Comparison of ENCODE assay signal across 9 mouse cellular contexts in genomic region chr5:111220679-111221380, GRCm38 (mm10).
A peak's percentile ranks its signal among the peaks of the same experiment; 100 is the strongest.
DNase-seq lines count a peak whose midpoint lies in the region; ATAC-seq and TF ChIP-seq lines count a peak whose summit lies in the region.
"Had no signal": no experiment of that assay in that cellular context is flagged by ENCODE, and none has a peak within 500 bp of the region (broad histone marks: within the 10 kb centered on the region; RNA-seq: fewer than 3 reads in every experiment).

No protein-coding gene starts in this region.

- no peak for TF ChIP-seq CTCF in layer of hippocampus, adult 2 months (conservative IDR thresholded peaks at IDR 0.05)

- H3K27me3 ChIP-seq in forebrain, embryonic 11.5 days (ENCODE audit: control insufficient read depth, insufficient read depth, low read length), result peaks cover 2% of the 10 kb centered on the region
- H3K27me3 ChIP-seq in midbrain, embryonic 10.5 days (ENCODE audit: low read depth, poor library complexity, severe bottlenecking), result peaks cover 72% of the 10 kb centered on the region

- H3K27ac ChIP-seq in forebrain, embryonic 11.5 days (ENCODE audit: low read depth, low read length), result peak overlapping the region; percentile 91
- H3K27ac ChIP-seq in midbrain, embryonic 10.5 days (replicated peaks), result peak overlapping the region; percentile 86
- H3K27ac ChIP-seq in layer of hippocampus, adult 2 months, result no peak overlapping the region

- 16% methylated on average over 16 of the region's 16 CpGs for WGBS in forebrain, embryonic 11.5 days
- WGBS in midbrain, embryonic 10.5 days, result 19% methylated on average over 16 of the region's 16 CpGs

- H3K36me3 ChIP-seq in forebrain, embryonic 11.5 days (ENCODE audit: control insufficient read depth, insufficient read depth, low read length), result no peaks in the 10 kb centered on the region; the same call in 1 of the 2 replicates
- H3K36me3 ChIP-seq in midbrain, embryonic 10.5 days, result peaks cover 32% of the 10 kb centered on the region

- H3K4me1 ChIP-seq in forebrain, embryonic 11.5 days (replicated peaks; ENCODE audit: control insufficient read depth, insufficient read depth, low read length), result peaks cover 26% of the 10 kb centered on the region
- H3K4me1 ChIP-seq in midbrain, embryonic 10.5 days, result peaks cover 85% of the 10 kb centered on the region

- H3K4me3 ChIP-seq in forebrain, embryonic 11.5 days (ENCODE audit: low read depth, low read length), result no peak overlapping the region
- peak overlapping the region; percentile 20 for H3K4me3 ChIP-seq in midbrain, embryonic 10.5 days
- no peak overlapping the region for H3K4me3 ChIP-seq in layer of hippocampus, adult 2 months

- H3K9me3 ChIP-seq in forebrain, embryonic 11.5 days (ENCODE audit: control insufficient read depth, low read length), result no peaks in the 10 kb centered on the region
- no peaks in the 10 kb centered on the region for H3K9me3 ChIP-seq in midbrain, embryonic 10.5 days (replicated peaks)

- H3K4me2 ChIP-seq in forebrain, embryonic 11.5 days (ENCODE audit: low read depth, low read length, severe bottlenecking), result 0 out of 2 replicates have a peak overlapping the region, but pooled peaks have one; percentile 15

- peak; percentile 43 to 47 for DNase-seq in layer of hippocampus, postnatal 14 days (ENCODE audit: low spot score in 2 of 2)
- no peak for DNase-seq in layer of hippocampus, adult 9-11 months
- DNase-seq in forebrain, embryonic 11.5 days (ENCODE audit: low spot score), result peak; percentile 85
- peak; percentile 85 for DNase-seq in midbrain, embryonic 10.5 days (ENCODE audit: low spot score)
- DNase-seq in thymus, postnatal 14 days, result peak; percentile 70
- DNase-seq in adrenal gland, postnatal 10 days, result no peak
- no peak for DNase-seq in lung, postnatal 14 days
- DNase-seq in layer of hippocampus, adult 2 months (ENCODE audit: low spot score in 2 of 2), result no peak
- DNase-seq: right cerebral cortex, postnatal 25 days had no signal

- ATAC-seq in forebrain, embryonic 11.5 days (replicated peaks; ENCODE audit: low FRiP score), result peak; percentile 88

- peak overlapping the region; percentile 39 for H3K9ac ChIP-seq in forebrain, embryonic 11.5 days (ENCODE audit: low read length)

Comparison
In these comparisons a context has a peak if more than half of its experiments do, and no peak if none do; other contexts are left out.
1. DNase-seq: peak in layer of hippocampus, postnatal 14 days (2 of 2), forebrain, embryonic 11.5 days (single experiment), midbrain, embryonic 10.5 days (single experiment) and thymus, postnatal 14 days (single experiment); none in layer of hippocampus, adult 9-11 months (single experiment), adrenal gland, postnatal 10 days (single experiment), lung, postnatal 14 days (single experiment) and layer of hippocampus, adult 2 months (0 of 2).